Mouse (Mus musculus) cortical plate, adult 2 months (tissue): ENCODE data around the gene 4930402H24Rik. TPM values are rescaled to one million over a fixed set of nuclear protein-coding genes. Genes with fewer than 3 reads are reported as not detected.
A peak's percentile ranks its signal among the peaks of the same experiment; 100 is the strongest.

Experiments
- H3K27ac ChIP-seq: fragments of 200-500 bp; 2 replicates; pipeline ENCODE4 v1.5.1; 2012; ENCODE audit warnings: low read length, control low read depth, inconsistent platforms; ENCODE audit not compliant: insufficient read depth
- H3K4me1 ChIP-seq: fragments of 200-500 bp; 2 replicates; pipeline ENCODE4 v1.6.1; 2011; ENCODE audit warnings: low read length; ENCODE audit not compliant: control insufficient read depth, insufficient read depth
- H3K4me3 ChIP-seq: fragments of 200-500 bp; 2 replicates; pipeline ENCODE4 v1.5.1; 2011; ENCODE audit warnings: mild to moderate bottlenecking, low read length, control low read depth; ENCODE audit not compliant: insufficient read depth
- CTCF ChIP-seq: fragments of 200-500 bp; IDR thresholded peaks from 2 replicates; pipeline ENCODE4 v1.5.1; 2011; ENCODE audit warnings: mild to moderate bottlenecking, control low read depth, low read length; ENCODE audit not compliant: insufficient read depth; ENCODE audit errors: extremely low read depth
- POLR2A ChIP-seq: fragments of 200-500 bp; IDR thresholded peaks from 2 replicates; pipeline ENCODE4 v1.6.1; 2011; ENCODE audit warnings: mild to moderate bottlenecking, low read length, control low read depth; ENCODE audit not compliant: insufficient read depth; ENCODE audit errors: extremely low read depth
- polyA plus RNA-seq: library from polyadenylated mRNA; depleted of rRNA; stranded (reverse); fragments of >200 nt; gene quantifications from 2 replicates; pipeline ENCODE4 v1.2.3, GENCODE M21; 2012

The 4930402H24Rik gene
- polyA plus RNA-seq, 1 experiment: 62.4 TPM

DNA sequence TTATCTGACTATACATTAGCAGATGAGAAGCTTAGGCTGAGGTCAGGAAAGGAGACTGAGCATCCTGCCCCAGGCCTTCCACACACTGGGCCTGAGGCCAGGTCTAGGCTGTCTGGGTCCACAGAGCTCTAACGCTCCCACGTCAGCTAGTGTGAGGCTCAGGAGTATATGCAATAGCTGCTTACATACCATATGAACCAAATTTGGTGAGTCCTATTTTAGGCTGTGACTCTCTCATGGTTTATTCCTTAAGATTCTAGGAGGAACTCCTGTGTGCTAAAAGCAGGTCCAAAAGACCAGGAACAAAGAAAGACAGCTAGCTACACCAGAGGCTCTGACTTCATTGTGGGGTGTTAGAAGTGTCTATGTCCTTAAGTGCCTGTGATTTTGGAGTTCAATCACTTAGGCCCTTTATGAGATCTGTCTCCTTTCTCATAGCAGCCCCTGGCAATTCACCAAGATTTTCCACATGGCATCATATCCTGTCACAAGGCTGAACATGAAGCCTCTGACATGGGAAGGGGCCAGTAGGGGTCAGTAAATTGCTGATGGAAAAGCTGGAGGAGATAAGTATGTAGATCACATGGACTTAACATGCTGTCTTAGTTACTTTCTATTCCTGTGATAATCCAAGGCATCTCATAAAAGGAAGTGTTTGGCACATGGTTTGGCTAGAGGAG, 177.2 kb downstream of the 4930402H24Rik start:
- no peak overlapping the region for H3K4me3 ChIP-seq
- no peak for TF ChIP-seq CTCF
- no peak for TF ChIP-seq POLR2A
- no peak overlapping the region for H3K27ac ChIP-seq
- no peaks in the 10 kb centered on the region for H3K4me1 ChIP-seq

DNA sequence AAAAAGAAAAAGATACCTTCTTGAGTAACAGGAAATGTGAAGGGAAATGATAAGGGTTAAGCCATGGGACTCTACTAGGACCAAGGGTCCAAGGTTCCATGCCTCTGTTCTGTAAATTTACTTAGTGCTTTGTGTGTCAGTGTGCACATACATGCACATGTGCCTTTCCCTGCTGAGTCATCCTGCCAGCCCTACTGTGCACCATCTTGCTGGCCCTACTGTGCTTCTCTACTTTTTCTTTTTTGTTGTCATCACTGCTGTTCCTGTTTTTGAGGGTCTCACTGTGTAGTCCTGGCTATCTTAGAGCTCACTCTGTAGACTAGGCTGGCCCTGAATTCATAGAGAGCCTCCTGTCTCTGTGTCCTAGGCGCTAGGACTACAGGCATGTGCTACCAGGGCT, 178.5 kb downstream of the 4930402H24Rik start:
- Histone ChIP-seq H3K27ac (no peak overlapping the region), H3K4me3 (no peak overlapping the region), H3K4me1 (no peaks in the 10 kb centered on the region)
- TF ChIP-seq POLR2A (no peak), CTCF (no peak)

- no peak for TF ChIP-seq POLR2A
- no peak for TF ChIP-seq CTCF
- Histone ChIP-seq H3K4me3 (no peak overlapping the region), H3K27ac (no peak overlapping the region), H3K4me1 (peaks cover 4% of the 10 kb centered on the region; the same call in 1 of the 2 replicates)
Observed at GRCm38 (mm10) chr2:130724369-130724768, 181.8 kb downstream of the 4930402H24Rik start.

GRCm38 (mm10) chr2:130717951-130718350, 188.3 kb downstream of the 4930402H24Rik start:
- TF ChIP-seq CTCF (no peak), POLR2A (no peak)
- no peak overlapping the region for H3K27ac ChIP-seq
- no peak overlapping the region for H3K4me3 ChIP-seq
- H3K4me1 ChIP-seq: peaks cover 4% of the 10 kb centered on the region; the same call in 1 of the 2 replicates

DNA sequence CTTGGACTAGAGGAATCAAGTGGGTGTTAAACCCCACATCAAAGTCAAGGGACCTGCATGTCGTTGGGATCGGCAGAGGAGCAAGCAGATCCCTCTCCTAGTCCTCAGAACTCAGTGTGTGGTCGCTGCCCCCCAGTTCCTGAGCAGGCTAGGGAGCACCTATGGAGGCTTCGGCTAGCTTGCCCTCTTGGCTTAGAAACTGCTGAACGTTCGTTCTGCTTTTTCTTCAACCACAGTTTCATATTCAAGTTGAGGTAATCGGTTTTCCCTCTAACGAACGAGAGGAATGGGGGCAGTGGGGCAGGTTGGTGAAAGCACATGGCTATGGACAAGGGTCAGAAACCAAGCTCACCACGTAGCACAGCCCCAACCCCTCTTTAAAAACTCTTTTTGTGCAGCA, 199.1 kb downstream of the 4930402H24Rik start:
- TF ChIP-seq POLR2A: no peak
- no peak for TF ChIP-seq CTCF
- H3K4me1 ChIP-seq: no peaks in the 10 kb centered on the region

DNA sequence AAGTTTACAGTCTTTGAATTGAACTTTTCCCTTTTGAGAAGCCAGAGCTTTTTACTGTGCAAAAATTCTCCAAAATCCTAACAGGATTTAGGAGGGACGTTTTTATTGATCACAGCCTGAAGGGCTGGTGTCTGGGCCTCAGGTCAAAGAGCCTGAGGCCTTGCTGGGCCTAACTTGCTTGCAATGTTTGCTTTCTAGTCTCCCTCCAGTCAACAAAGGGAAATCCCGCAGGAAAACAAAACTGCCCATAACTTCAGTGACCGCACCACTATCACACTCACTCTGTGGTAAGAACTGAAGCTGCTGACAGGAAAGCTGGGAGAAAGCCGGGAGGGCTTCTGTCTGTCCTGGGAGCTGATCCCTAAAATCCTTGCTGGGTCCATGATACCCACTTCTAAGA, 199.6 kb downstream of the 4930402H24Rik start:
- no peak overlapping the region for H3K27ac ChIP-seq
- no peak overlapping the region for H3K4me3 ChIP-seq
- H3K4me1 ChIP-seq: no peaks in the 10 kb centered on the region
- no peak for TF ChIP-seq CTCF
- TF ChIP-seq POLR2A: no peak

More for the DNA sequence above, 199.1 kb downstream of the 4930402H24Rik start:
- no peak overlapping the region for H3K27ac ChIP-seq
- no peak overlapping the region for H3K4me3 ChIP-seq

GRCm38 (mm10) chr2:130705178-130705577, 201.0 kb downstream of the 4930402H24Rik start:
- TF ChIP-seq POLR2A (no peak), CTCF (no peak)
- H3K27ac ChIP-seq: no peak overlapping the region
- no peak overlapping the region for H3K4me3 ChIP-seq
- H3K4me1 ChIP-seq: no peaks in the 10 kb centered on the region

- no peak overlapping the region for H3K4me3 ChIP-seq
- no peak overlapping the region for H3K27ac ChIP-seq
- no peaks in the 10 kb centered on the region for H3K4me1 ChIP-seq
- no peak for TF ChIP-seq CTCF
- no peak for TF ChIP-seq POLR2A
Observed at GRCm38 (mm10) chr2:130704040-130705001, 201.9 kb downstream of the 4930402H24Rik start.

DNA sequence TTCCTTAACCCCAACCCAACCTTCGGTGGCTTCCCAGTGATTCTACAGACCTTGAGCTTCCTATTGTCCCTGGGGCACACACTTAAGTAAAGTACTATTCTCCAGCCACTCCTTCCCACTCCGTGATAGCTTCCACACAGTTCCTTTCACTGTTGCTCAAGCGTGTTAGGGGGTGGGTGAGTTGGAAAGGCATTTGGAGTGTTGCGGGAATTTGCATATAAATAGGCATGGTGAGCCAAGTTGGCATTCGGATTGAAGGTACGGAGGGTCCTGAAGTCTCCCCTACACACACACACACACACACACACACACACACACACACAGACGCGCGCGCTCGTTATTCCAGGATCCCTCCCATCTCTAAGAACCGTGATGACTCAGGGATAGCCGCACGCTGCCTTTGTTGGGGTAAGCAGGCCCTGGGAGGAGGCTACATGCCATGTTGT, 208.4 kb downstream of the 4930402H24Rik start:
- TF ChIP-seq POLR2A (no peak), CTCF (no peak)
- Histone ChIP-seq H3K4me3 (peak overlapping the region; percentile 30; the same call in 1 of the 2 replicates), H3K27ac (no peak overlapping the region), H3K4me1 (no peaks in the 10 kb centered on the region)

DNA sequence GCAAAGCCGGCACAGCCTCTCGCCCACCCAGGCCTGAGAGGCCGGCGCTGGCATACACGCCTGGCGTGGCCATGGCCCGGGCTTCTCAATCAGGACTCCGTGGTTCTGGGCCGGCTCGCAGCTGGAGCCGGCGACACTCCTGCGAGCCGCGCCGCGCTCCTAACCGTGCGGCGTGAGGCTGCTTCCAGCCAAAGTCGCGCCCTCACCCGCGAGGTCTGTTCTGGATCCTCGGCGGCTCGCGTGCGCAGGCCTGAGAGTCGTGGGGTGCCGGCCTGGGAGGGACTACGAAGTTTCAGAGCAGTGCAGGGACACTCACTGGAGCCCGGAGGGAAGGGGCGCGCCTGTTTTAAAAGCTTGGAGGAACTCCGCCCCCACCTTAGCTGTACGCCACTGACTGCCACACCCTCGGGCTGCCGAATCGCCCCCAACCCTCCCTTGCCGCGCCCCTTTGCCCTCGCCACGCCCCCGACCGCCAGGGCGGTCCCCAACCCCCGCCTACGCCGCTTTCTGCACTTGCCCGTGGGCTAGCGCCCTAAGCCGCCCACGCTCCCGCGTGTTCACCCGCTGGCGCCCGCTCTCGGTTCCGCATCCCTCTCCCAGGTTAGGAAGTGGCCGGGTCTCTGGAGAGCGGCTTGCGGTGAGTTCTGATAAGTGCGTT, 208.9 kb downstream of the 4930402H24Rik start, which contains the start of gene Slc4a11:
Gene Slc4a11, minus strand, starts transcription at position 367 of the 658 bp plus-strand sequence.
- TF ChIP-seq CTCF (no peak), POLR2A (no peak)
- H3K27ac ChIP-seq: no peak within 1 kb of the TSS
- H3K4me1 ChIP-seq: no peaks in the 10 kb centered on the region
- peak within 1 kb of the TSS; percentile 30 for H3K4me3 ChIP-seq
